Mouse (Mus musculus) left cerebral cortex, adult 11 months (tissue): Measurements from ENCODE around the gene Tub.

Experiments
- DNase-seq: peaks from one replicate; pipeline ENCODE4 v3.0.0; 2022; ENCODE audit warnings: low spot score

Gene Tub

DNA sequence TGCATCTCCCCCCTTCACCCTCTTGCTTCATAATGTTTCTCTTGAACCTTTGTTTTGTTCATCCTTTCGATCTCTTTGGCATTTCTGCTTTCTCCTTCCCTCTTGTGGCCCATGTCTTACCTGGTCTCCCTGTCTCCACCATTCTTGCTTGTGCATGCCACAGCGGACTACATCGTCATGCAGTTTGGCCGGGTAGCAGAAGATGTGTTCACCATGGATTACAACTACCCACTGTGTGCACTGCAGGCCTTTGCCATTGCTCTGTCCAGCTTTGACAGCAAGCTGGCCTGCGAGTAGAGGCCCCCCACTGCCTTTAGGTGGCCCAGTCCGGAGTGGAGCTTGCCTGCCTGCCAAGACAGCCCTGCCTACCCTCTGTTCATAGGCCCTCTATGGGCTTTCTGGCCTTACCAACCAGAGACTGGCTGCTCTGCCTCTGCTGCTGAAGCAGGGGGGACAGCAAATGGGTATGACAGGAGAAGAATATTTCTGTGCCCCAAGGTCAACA is 79.9 kb downstream of the Tub start:
- no peak for DNase-seq

DNA sequence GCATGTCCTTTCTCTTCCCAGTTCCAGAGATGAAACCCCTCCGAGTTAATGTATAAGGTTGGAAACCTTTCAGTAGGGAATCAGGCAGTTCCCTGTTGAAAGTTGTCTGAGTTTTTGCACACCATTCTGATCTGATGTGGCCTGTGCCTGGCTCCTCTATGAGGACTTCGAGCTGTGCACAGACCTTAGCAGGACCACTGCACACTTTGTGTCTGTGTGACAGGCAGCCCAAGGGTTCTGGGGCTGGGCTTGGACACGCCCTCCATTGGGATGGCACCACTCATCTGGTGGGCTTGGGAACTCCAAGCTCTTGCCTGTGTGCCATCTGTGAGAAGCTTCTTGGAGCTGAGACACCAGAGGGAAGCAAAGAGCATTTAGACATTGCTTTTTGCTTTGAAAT is 81.2 kb downstream of the Tub start:
- no peak for DNase-seq

DNA sequence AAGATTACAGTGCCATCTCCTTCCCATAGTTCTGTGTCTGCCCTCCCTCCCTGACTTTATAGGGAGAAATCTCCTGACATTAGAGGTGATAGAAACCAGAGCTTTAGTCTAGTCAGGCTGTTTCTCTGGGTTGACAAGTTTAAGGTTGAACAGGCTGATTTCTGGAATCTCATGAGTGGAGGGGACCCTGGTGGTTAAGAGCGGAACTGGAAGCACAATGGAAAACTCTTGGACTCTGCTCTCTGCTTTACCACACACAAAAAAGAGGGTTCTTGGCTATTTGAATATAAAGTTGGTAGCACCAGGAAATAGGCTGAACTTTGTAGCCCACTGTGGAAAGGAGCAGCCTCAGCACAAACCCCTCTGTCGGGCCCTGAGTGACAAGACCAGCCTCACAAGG is 81.9 kb downstream of the Tub start:
- DNase-seq = no peak

DNA sequence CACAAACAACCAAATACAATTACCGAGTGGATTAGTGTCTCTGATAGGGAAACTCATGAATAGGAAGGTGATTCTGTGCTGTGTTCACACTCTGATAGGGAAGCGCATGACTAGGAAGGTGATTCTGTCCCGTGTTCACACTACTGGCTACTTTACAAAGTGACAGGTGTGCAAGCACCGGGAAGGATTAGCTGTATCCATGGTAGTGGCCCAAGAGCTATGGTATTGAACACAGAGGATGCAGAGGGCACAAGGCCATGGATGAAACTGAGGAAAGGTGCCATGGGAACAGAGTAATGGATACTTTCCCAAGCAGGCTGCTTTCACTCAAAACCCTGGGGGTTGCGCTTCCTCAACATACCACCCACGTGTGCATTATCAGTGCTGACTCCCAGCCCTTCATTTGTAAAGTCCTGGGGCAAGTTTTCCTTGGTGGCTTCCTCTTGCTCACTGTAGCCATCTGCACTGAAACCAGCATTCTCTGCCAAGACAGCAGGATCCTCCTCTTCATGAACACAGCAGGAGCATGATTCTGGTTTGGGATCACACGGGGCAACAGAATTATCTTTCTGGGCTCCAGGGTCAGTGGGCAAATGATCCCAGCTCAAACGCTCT is 88.1 kb downstream of the Tub start:
- DNase-seq = no peak

DNA sequence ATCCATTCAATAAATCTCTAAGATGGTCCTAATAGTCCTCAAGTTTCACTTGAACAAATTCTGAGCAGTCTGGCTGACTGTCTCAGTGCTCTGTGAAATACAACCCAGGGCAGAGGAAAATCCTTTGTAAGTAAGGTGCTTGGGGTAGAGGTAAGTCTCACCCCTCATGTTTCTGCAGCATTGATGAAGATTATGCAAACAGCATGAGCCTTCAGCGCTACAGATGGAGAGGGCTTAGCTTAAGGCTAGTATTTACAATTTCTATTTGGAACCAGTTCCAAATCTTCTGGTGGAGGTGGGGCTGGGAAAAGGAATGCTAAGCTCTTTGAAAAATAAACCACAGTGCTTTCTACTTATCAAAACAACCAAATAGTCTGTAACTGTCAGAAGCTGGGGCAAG is 88.8 kb downstream of the Tub start:
- DNase-seq = no peak

DNA sequence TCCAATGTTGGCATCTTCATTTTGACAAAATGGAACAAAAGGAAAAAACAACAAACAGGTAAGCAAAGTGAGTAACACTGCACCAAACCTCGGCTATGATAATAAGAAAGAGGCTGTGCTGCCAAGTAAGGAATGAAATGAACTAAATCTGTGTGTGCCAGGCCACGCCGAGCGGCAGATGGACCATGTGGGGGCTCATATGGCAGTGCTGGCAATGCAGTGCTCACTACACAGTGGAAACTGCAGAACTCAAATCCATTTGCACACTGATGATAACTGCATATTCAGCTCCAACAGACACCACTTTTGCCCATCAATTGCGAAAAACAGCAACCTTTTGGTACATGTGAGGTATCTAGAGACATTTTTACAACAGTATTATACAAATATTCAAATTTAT is 89.3 kb downstream of the Tub start:
- no peak for DNase-seq

DNA sequence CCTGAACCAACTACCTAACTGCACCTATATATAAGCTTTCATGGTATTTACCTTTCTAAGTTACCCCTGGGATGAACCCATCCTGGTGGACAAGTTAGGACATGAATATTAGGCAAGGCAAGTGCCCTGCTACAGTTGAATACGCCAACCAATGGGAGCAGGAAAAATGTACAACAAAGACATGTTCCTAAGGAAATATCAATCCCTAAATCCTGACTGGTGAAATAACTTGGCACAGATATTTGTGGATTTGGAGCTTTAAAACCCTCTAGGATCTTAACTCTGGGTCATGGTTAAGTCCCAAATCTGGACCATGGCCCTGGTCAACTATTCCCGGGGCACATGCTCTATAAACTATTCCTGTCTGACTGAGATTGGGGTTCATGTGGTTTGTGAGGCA is 95.7 kb downstream of the Tub start:
- DNase-seq = no peak

DNA sequence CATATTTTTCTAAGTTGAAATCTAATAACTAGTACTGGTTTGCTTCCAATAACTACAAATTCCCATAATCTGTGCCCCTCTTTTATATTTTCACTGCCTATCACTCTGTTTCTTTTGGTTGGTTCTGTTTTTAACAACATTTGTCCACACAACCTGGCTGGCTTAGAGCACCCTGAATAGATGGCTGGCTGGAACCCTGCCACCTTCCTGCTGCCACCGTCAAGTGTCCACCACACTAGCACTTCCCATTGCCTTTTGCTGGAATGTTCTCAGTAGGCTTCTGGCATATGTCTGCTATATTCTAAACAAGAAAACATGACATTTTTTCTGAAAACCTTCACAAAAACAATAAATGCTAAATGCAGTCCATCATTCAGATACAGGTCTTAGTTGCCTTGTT is 100.7 kb downstream of the Tub start:
- DNase-seq = no peak

DNA sequence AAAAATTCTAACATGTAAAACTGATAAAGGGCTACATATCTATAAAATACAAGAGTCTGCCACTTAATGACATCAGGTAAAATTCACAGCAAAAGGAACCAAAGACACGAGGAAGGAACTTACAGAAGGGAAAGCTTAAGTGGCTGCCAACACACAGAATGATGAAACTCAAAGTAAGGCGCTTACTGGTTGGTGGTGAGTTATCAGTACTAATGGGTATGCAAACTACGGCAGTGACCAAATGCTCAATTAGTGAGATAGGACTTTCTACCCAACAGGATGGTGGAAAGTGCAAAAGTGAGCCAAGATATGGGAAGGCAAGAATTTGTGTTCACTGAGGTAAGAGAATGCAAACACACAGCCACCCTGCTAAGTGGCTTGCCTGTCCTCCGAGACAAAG is 109.4 kb downstream of the Tub start:
- no peak for DNase-seq

DNA sequence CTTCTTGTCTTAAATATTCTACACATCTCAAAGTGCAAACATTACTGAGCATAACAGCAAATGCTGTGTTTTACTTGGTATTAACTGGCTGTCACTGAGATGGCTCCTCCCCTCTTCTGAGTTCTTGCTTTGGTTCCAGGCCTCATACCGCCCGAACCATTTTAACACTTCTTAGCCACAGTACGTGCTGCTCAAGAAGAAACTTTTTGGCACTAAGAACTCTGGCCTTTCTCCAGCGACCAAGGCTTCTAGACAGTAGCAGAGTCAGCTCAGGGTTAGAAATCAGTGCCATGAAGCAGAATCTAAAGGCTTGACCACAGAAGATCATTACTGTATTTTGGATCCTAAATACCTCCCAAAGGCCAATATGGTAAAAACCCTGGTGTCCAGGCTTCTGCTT is 119.5 kb downstream of the Tub start:
- DNase-seq = no peak

DNA sequence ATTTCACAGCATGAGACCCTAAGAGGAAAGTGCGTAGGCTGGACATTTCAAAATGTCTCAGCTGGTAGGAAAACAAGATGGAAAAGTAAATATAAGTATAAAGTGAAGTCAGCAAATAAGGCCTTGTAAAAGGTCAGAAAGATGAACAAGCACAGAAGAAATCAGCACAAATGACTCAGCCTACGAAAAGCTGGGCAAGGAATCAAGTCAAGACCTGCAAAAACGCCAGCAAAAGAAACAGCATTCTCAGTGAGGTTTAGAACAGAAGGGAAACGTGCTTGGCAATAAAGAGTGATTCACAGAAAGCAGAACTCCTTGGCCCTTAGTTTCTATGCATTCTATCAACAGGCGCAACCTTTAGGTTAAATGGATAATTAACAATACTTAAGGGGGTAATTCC is 122.2 kb downstream of the Tub start:
- no peak for DNase-seq

DNA sequence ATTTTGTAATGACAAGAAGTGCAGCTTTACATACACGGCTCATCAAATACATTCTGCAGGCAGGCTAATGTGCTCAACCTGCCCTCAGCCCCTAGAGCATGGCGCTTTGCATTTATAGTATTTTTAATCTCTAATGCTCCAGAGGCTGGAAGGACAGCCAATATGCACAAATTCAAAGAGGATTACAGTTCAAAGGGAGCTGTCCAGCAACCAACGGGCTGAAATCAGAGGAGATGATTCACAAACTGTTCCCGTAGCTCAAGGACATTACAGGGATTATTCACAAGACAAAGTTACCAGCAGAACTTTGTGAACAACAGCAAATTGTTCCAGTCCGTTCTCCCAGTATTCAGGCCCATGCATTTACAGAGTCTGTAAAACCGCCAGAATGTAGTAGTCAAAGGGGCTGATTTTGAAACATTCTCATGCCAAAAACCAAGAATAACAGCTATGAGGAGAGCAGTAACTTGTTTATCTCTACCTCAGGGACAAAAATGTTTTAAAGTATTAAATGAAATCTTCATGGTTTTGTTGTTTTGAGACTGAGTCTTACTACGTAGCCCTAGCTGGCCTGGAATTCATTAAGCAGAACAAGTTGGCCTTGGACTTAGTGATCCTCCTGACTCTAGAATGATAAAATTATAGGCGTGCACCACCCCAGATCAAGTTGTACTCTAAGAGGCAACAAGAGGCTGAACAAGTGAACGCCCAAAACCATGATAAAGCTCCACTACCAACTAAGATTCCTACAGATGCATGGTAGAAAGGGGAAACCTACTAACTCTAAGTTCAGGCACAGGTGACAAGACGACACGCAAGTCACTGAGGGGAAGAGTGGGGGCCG is 132.4 kb downstream of the Tub start:
- DNase-seq = no peak

DNA sequence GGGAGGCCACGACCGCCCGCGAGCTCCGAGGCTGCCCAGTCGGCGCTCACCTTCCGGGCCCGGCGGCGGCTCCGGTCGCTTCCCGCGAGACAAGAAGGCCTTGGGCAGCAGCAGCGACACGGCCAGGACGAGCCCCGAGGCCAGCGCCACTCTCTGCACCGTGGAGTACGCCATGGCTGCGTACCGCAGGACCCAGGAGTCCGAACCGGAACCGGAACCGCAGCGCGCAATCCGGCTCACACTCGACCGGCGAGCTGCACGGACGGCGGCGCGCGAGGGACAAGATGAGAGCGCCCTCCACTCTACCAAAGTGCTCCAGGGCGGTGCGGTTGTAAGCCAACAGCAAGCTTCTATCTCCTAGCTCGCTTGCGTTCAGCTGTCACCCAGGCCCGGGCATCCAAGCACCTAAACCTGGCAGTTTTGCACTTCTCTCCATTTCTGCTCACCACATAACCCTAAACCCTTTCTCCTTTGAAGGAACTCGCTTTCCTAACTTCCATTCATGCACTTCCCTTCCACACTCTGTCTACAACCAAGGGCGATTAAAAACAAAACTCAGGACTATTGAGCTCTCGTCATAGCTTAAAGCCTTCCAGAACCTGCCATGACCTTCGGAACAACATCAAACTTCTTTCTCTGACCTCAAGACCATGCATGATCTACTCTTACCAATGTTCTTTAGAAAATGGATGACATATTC is 133.1 kb downstream of the Tub start, which contains the start of gene Ric3:
TSS of gene Ric3 (minus strand) at position 219 of the 700 bp plus-strand sequence.
- peak; percentile 83 for DNase-seq

DNA sequence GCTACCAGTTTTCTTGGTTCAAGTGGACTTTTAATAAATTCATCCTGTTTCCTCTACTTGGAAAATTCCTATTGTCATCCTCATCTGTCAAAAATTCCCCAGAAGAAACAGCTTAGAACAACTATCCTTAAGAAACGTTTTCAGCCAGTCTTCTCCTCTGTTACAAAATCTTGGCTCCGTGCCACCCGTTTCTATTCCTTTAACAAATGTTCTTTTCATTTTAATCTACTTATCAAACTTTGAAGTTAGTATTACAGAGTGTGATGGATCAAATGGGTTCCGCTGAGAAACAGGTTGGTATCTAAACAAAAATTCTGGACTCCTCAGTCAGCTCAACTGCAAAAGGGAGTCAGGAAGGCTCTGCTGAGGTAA is 133.7 kb downstream of the Tub start:
- DNase-seq = no peak
